Mouse (Mus musculus) liver, embryonic 13.5 days (tissue): ENCODE measurements around the gene Hmgn1. TPM values are rescaled to one million over a fixed set of nuclear protein-coding genes. Genes with fewer than 3 reads are reported as not detected.
"Not testable (repeated sequence)": the region's sequence is repeated elsewhere in the genome, so short reads cannot be mapped to it uniquely, and the experiment has no call there.

Experiments used
- ATAC-seq: fragments of 200-750 bp; cut with Nextera tagmentation; 2 replicates; pipeline ENCODE4 v1.8.0; 2017; ENCODE audit warnings: low read depth, mild to moderate bottlenecking, moderate number of reproducible peaks, moderate library complexity
- DNase-seq: peaks from one replicate; pipeline ENCODE4 v3.0.0; 2022
- H3K27ac ChIP-seq: fragments of 300-500 bp; sonication (generic); 2 replicates; pipeline ENCODE4 v1.5.1; 2015; ENCODE audit warnings: moderate library complexity, mild to moderate bottlenecking, inconsistent platforms
- H3K27me3 ChIP-seq: fragments of 300-500 bp; sonication (generic); 2 replicates; pipeline ENCODE4 v1.6.1; 2015; ENCODE audit warnings: mild to moderate bottlenecking, inconsistent platforms
- H3K36me3 ChIP-seq: fragments of 300-500 bp; sonication (generic); 2 replicates; pipeline ENCODE4 v1.6.1; 2015; ENCODE audit warnings: mild to moderate bottlenecking, inconsistent platforms
- H3K4me1 ChIP-seq: fragments of 300-500 bp; sonication (generic); replicated peaks from 2 replicates; pipeline ENCODE4 v1.6.1; 2015; ENCODE audit warnings: inconsistent platforms
- H3K4me2 ChIP-seq: fragments of 300-500 bp; sonication (generic); 2 replicates; pipeline ENCODE4 v1.6.1; 2015; ENCODE audit warnings: inconsistent platforms, mild to moderate bottlenecking, moderate library complexity
- H3K4me3 ChIP-seq: fragments of 300-500 bp; sonication (generic); replicated peaks from 2 replicates; pipeline ENCODE4 v1.5.1; 2015; ENCODE audit warnings: mild to moderate bottlenecking, inconsistent platforms
- H3K9ac ChIP-seq: fragments of 300-500 bp; sonication (generic); 2 replicates; pipeline ENCODE4 v1.6.1; 2015; ENCODE audit warnings: mild to moderate bottlenecking, inconsistent platforms
- H3K9me3 ChIP-seq: fragments of 300-500 bp; sonication (generic); replicated peaks from 2 replicates; pipeline ENCODE4 v1.6.1; 2016; ENCODE audit warnings: inconsistent platforms
- WGBS: fragments of 180-500 bp; shearing (Covaris S2); methylation state at CpG from one replicate; pipeline ENCODE4 v1.1.7; 2015; ENCODE audit not compliant: insufficient replicate concordance; 5-methylcytosine and 5-hydroxymethylcytosine counted together
- polyA plus RNA-seq: library from polyadenylated mRNA; unstranded; fragments of >200 nt; fragmentation: Nextera tagmentation; extraction: Ambion mirVana; gene quantifications from 2 replicates; pipeline ENCODE4 v1.2.1, GENCODE M21; 2015

Hmgn1 gene
- polyA plus RNA-seq, 1 experiment from 2014 or later = 173 TPM

GRCm38 (mm10) chr16:96157171-96157570, 29.6 kb upstream of the Hmgn1 start:
- 78% methylated on average over 11 of the region's 11 CpGs for WGBS
- Histone ChIP-seq H3K27me3 (peaks cover 12% of the 10 kb centered on the region; the same call in 1 of the 2 replicates), H3K4me3 (no peak overlapping the region), H3K4me1 (peaks cover 12% of the 10 kb centered on the region; the same call in 1 of the 2 replicates), H3K36me3 (peaks cover 18% of the 10 kb centered on the region), H3K27ac (no peak overlapping the region), H3K9me3 (no peaks in the 10 kb centered on the region), H3K4me2 (no peak overlapping the region), H3K9ac (no peak overlapping the region)
- ATAC-seq = no peak
- no peak for DNase-seq

GRCm38 (mm10) chr16:96156019-96156418, 28.5 kb upstream of the Hmgn1 start:
- H3K4me2 ChIP-seq = no peak overlapping the region
- H3K27ac ChIP-seq = no peak overlapping the region
- ATAC-seq (no peak), DNase-seq (no peak)
- no peaks in the 10 kb centered on the region for H3K9me3 ChIP-seq
- peaks cover 17% of the 10 kb centered on the region; the same call in 1 of the 2 replicates for H3K4me1 ChIP-seq
- H3K36me3 ChIP-seq = peaks cover 18% of the 10 kb centered on the region
- peaks cover 12% of the 10 kb centered on the region; the same call in 1 of the 2 replicates for H3K27me3 ChIP-seq
- H3K4me3 ChIP-seq = no peak overlapping the region
- H3K9ac ChIP-seq = no peak overlapping the region
- WGBS = 81% methylated on average over 8 of the region's 8 CpGs

GRCm38 (mm10) chr16:96154476-96154875, 26.9 kb upstream of the Hmgn1 start:
- 0 out of 2 replicates have a peak, but pooled peaks cover 6% of the 10 kb centered on the region for H3K27me3 ChIP-seq
- 65% methylated on average over 2 of the region's 2 CpGs for WGBS
- H3K36me3 ChIP-seq = peaks cover 18% of the 10 kb centered on the region

GRCm38 (mm10) chr16:96151551-96151950, 24.0 kb upstream of the Hmgn1 start:
- Histone ChIP-seq H3K4me1 (peaks cover 34% of the 10 kb centered on the region), H3K27me3 (no peaks in the 10 kb centered on the region), H3K9ac (no peak overlapping the region), H3K4me2 (no peak overlapping the region), H3K36me3 (peaks cover 18% of the 10 kb centered on the region), H3K4me3 (no peak overlapping the region), H3K27ac (no peak overlapping the region), H3K9me3 (no peaks in the 10 kb centered on the region)
- DNase-seq = peak; percentile 48
- WGBS = 26% methylated on average over 9 of the region's 9 CpGs
- peak; percentile 37; the same call in 1 of the 2 replicates for ATAC-seq

More at GRCm38 (mm10) chr16:96154476-96154875, 26.9 kb upstream of the Hmgn1 start:
- no peak overlapping the region for H3K4me3 ChIP-seq
- no peak for ATAC-seq
- peaks cover 22% of the 10 kb centered on the region; the same call in 1 of the 2 replicates for H3K4me1 ChIP-seq
- DNase-seq = no peak
- H3K9me3 ChIP-seq = no peaks in the 10 kb centered on the region
- no peak overlapping the region for H3K27ac ChIP-seq
- H3K9ac ChIP-seq = no peak overlapping the region
- no peak overlapping the region for H3K4me2 ChIP-seq

- DNase-seq = no peak
- Histone ChIP-seq H3K9ac (no peak overlapping the region), H3K27ac (0 out of 2 replicates have a peak overlapping the region, but pooled peaks have one; percentile 5), H3K36me3 (peaks cover 18% of the 10 kb centered on the region), H3K4me3 (no peak overlapping the region), H3K4me1 (peaks cover 40% of the 10 kb centered on the region), H3K9me3 (no peaks in the 10 kb centered on the region), H3K27me3 (no peaks in the 10 kb centered on the region), H3K4me2 (no peak overlapping the region)
- 56% methylated on average over 4 of the region's 4 CpGs for WGBS
- ATAC-seq = no peak
Observed at GRCm38 (mm10) chr16:96150995-96151394, 23.5 kb upstream of the Hmgn1 start.

GRCm38 (mm10) chr16:96149311-96149710, 21.8 kb upstream of the Hmgn1 start:
- Histone ChIP-seq H3K4me2 (no peak overlapping the region), H3K36me3 (peaks cover 14% of the 10 kb centered on the region), H3K9ac (no peak overlapping the region), H3K9me3 (no peaks in the 10 kb centered on the region), H3K27ac (no peak overlapping the region), H3K27me3 (no peaks in the 10 kb centered on the region), H3K4me1 (peaks cover 46% of the 10 kb centered on the region), H3K4me3 (no peak overlapping the region)
- no peak for ATAC-seq
- no peak for DNase-seq
- 71% methylated on average over 9 of the region's 9 CpGs for WGBS

- H3K4me1 ChIP-seq = peaks cover 46% of the 10 kb centered on the region
Observed at GRCm38 (mm10) chr16:96148834-96149233, 21.3 kb upstream of the Hmgn1 start.

GRCm38 (mm10) chr16:96145814-96146213, 18.3 kb upstream of the Hmgn1 start:
- Histone ChIP-seq H3K4me3 (peak overlapping the region; percentile 73), H3K36me3 (no peaks in the 10 kb centered on the region), H3K4me2 (peak overlapping the region; percentile 95), H3K9me3 (0 out of 2 replicates have a peak, but pooled peaks cover 3% of the 10 kb centered on the region), H3K9ac (peak overlapping the region; percentile 77), H3K27ac (peak overlapping the region; percentile 35), H3K4me1 (peaks cover 40% of the 10 kb centered on the region), H3K27me3 (no peaks in the 10 kb centered on the region)
- ATAC-seq (no peak), DNase-seq (no peak)
- WGBS = 0% methylated on average over 5 of the region's 5 CpGs

More at GRCm38 (mm10) chr16:96148834-96149233, 21.3 kb upstream of the Hmgn1 start:
- H3K4me3 ChIP-seq = no peak overlapping the region
- no peak overlapping the region for H3K27ac ChIP-seq
- H3K27me3 ChIP-seq = no peaks in the 10 kb centered on the region
- DNase-seq = no peak
- no peak for ATAC-seq
- H3K4me2 ChIP-seq = no peak overlapping the region
- 64% methylated on average over 6 of the region's 6 CpGs for WGBS
- H3K9me3 ChIP-seq = no peaks in the 10 kb centered on the region
- H3K9ac ChIP-seq = no peak overlapping the region
- H3K36me3 ChIP-seq = peaks cover 10% of the 10 kb centered on the region

- H3K4me1 ChIP-seq = peaks cover 36% of the 10 kb centered on the region
- peak within 1 kb of the TSS; percentile 77 for H3K9ac ChIP-seq
- peak; percentile 99 for DNase-seq
- no peaks in the 10 kb centered on the region for H3K27me3 ChIP-seq
- H3K4me3 ChIP-seq = peak within 1 kb of the TSS; percentile 73
- peak within 1 kb of the TSS; percentile 95 for H3K4me2 ChIP-seq
- no peaks in the 10 kb centered on the region for H3K36me3 ChIP-seq
- H3K27ac ChIP-seq = peak within 1 kb of the TSS; percentile 35
- WGBS = under 1% methylated on average over 68 of the region's 68 CpGs
- 0 out of 2 replicates have a peak, but pooled peaks cover 4% of the 10 kb centered on the region for H3K9me3 ChIP-seq
- ATAC-seq = peak; percentile 97
Observed at GRCm38 (mm10) chr16:96145110-96145800, 17.7 kb upstream of the Hmgn1 start, which contains the start of gene Wrb. Wrb (plus strand) TSS chr16:96145407.

- peak overlapping the region; percentile 73 for H3K4me3 ChIP-seq
Observed at GRCm38 (mm10) chr16:96144748-96145109, 17.2 kb upstream of the Hmgn1 start.

GRCm38 (mm10) chr16:96128466-96128865, 937 bp upstream of the Hmgn1 start:
- WGBS = 7% methylated on average over 9 of the region's 9 CpGs
- Histone ChIP-seq H3K9me3 (no peaks in the 10 kb centered on the region), H3K4me1 (peaks cover 40% of the 10 kb centered on the region), H3K27ac (peak overlapping the region; percentile 25; the same call in 1 of the 2 replicates), H3K4me2 (peak overlapping the region; percentile 91), H3K9ac (peak overlapping the region; percentile 84), H3K27me3 (peaks cover 13% of the 10 kb centered on the region), H3K36me3 (peaks cover 23% of the 10 kb centered on the region), H3K4me3 (peak overlapping the region; percentile 79)
- ATAC-seq (no peak), DNase-seq (no peak)

More at GRCm38 (mm10) chr16:96144748-96145109, 17.2 kb upstream of the Hmgn1 start:
- WGBS = 23% methylated on average over 6 of the region's 6 CpGs
- H3K9ac ChIP-seq, DNase-seq, H3K9me3 ChIP-seq, H3K27ac ChIP-seq, H3K36me3 ChIP-seq, H3K27me3 ChIP-seq: not testable (repeated sequence)
- ATAC-seq = peak; percentile 3; the same call in 1 of the 2 replicates
- H3K4me1 ChIP-seq = peaks cover 36% of the 10 kb centered on the region
- peak overlapping the region; percentile 95 for H3K4me2 ChIP-seq
